Mouse (Mus musculus) ES-E14 (cell line): Measurements from ENCODE around the gene Colq. TPM values are rescaled to one million over a fixed set of nuclear protein-coding genes. Genes with fewer than 3 reads are reported as not detected.

ENCODE experiments used
- DNase-seq: peaks from one replicate; pipeline ENCODE4 v3.0.0-alpha.2; 2013; ENCODE audit warnings: low read depth, low spot score
- H3K27ac ChIP-seq: 2 replicates; pipeline ENCODE4 v1.5.1; 2012; ENCODE audit warnings: low read depth, mild to moderate bottlenecking, low read length, moderate library complexity, mixed read lengths; ENCODE audit not compliant: poor library complexity, insufficient read depth, severe bottlenecking
- H3K36me3 ChIP-seq: 2 replicates; pipeline ENCODE4 v1.6.1; 2012; ENCODE audit warnings: mild to moderate bottlenecking, low read length, moderate library complexity, mixed read lengths; ENCODE audit not compliant: control insufficient read depth, poor library complexity, insufficient read depth, severe bottlenecking
- H3K4me1 ChIP-seq, 2 experiments: fragments of 150-350 bp in 1 of 2; sonication (generic) in 1 of 2; 2 replicates each; pipeline ENCODE4 v1.6.1; 2012; ENCODE audit warnings: low read length in 2 of 2, mild to moderate bottlenecking in 1 of 2, mixed read lengths in 1 of 2; ENCODE audit not compliant: control insufficient read depth in 2 of 2, insufficient read depth in 2 of 2, poor library complexity in 1 of 2
- H3K4me3 ChIP-seq, 2 experiments: fragments of 150-350 bp in 1 of 2; sonication (generic) in 1 of 2; 2 replicates each; pipeline ENCODE4 v1.5.1; 2012; ENCODE audit warnings: low read length in 2 of 2, low read depth in 1 of 2, mild to moderate bottlenecking in 1 of 2, mixed read lengths in 1 of 2; ENCODE audit not compliant: insufficient read depth in 1 of 2, poor library complexity in 1 of 2, severe bottlenecking in 1 of 2
- H3K9ac ChIP-seq: 2 replicates; pipeline ENCODE4 v1.6.1; 2012; ENCODE audit warnings: low read depth, mild to moderate bottlenecking, low read length, mixed read lengths; ENCODE audit not compliant: poor library complexity, insufficient read depth, severe bottlenecking
- H3K9me3 ChIP-seq: fragments of 150-350 bp; sonication (generic); 2 replicates; pipeline ENCODE4 v1.6.1; 2012; ENCODE audit warnings: low read depth, mild to moderate bottlenecking, low read length; ENCODE audit not compliant: control insufficient read depth, insufficient read depth
- CHD2 ChIP-seq: IDR thresholded peaks from 2 replicates; pipeline ENCODE4 v1.6.1; 2014; ENCODE audit warnings: mild to moderate bottlenecking, low read depth, low read length, inconsistent platforms
- HCFC1 ChIP-seq: IDR thresholded peaks from 2 replicates; pipeline ENCODE4 v1.6.1; 2012; ENCODE audit warnings: low read length, inconsistent platforms, borderline replicate concordance; ENCODE audit not compliant: insufficient read depth
- MAFK ChIP-seq: IDR thresholded peaks from 2 replicates; pipeline ENCODE4 v1.6.1; 2014; ENCODE audit warnings: mild to moderate bottlenecking, low read depth, low read length, inconsistent platforms; ENCODE audit not compliant: insufficient read depth
- ZC3H11A ChIP-seq: IDR thresholded peaks from 2 replicates; pipeline ENCODE4 v1.6.1; 2012; ENCODE audit warnings: low read depth, mild to moderate bottlenecking, inconsistent platforms, low read length, borderline replicate concordance
- ZNF384 ChIP-seq: IDR thresholded peaks from 2 replicates; pipeline ENCODE4 v1.6.1; 2012; ENCODE audit warnings: low read depth, low read length, inconsistent platforms
- in situ Hi-C, 2 experiments: fragments of 600-800 bp; cut with MboI; formaldehyde crosslinking; loops; one replicate each; pipeline ENCODE4 v1.15.1; 2025; ENCODE audit warnings: low sequenced_read_pairs in 2 of 2, inconsistent platforms in 1 of 2; ENCODE audit not compliant: unreplicated experiment in 2 of 2
- total RNA-seq: library from RNA; depleted of rRNA; stranded (reverse); fragments of 300-350 nt; gene quantifications from 2 replicates; pipeline ENCODE4 v1.2.3, GENCODE M21; 2012

The Colq gene
- total RNA-seq, 1 experiment, result 0.18 TPM

- TF ChIP-seq ZNF384 (no peak), MAFK (no peak), HCFC1 (no peak), CHD2 (no peak)
- Histone ChIP-seq H3K9me3 (no peaks in the 10 kb centered on the region), H3K36me3 (no peaks in the 10 kb centered on the region), H3K27ac (no peak overlapping the region), H3K9ac (no peak overlapping the region), H3K4me1 (peaks cover 0 to 2% of the 10 kb centered on the region in 2 experiments; a peak in 1 of 4 replicates), H3K4me3 (no peak overlapping the region)
- in situ Hi-C loops, result no loop called here
- no peak for DNase-seq
Measured at GRCm38 (mm10) chr14:31555021-31555420, 36.1 kb downstream of the Colq start.

GRCm38 (mm10) chr14:31543885-31544442 is 47.2 kb downstream of the Colq start:
- TF ChIP-seq ZNF384, result no peak
- TF ChIP-seq MAFK, result no peak
- no peak for TF ChIP-seq ZC3H11A
- TF ChIP-seq CHD2, result no peak
- no peak for TF ChIP-seq HCFC1
- no peak for DNase-seq
- peaks cover 2 to 6% of the 10 kb centered on the region in 2 experiments; a peak in 1 of 4 replicates for H3K4me1 ChIP-seq
- in situ Hi-C loops, result no loop called here
- H3K36me3 ChIP-seq, result no peaks in the 10 kb centered on the region
- H3K9ac ChIP-seq, result no peak overlapping the region
- H3K9me3 ChIP-seq, result no peaks in the 10 kb centered on the region
- H3K27ac ChIP-seq, result no peak overlapping the region
- 0 out of 4 replicates have a peak overlapping the region, but pooled peaks of 1 of the 2 experiments have one; percentile 12 for H3K4me3 ChIP-seq

GRCm38 (mm10) chr14:31537298-31537697 is 53.8 kb downstream of the Colq start:
- in situ Hi-C loops, result no loop called here
- Histone ChIP-seq H3K4me1 (peaks cover 2 to 6% of the 10 kb centered on the region in 2 experiments; a peak in 1 of 4 replicates), H3K9me3 (no peaks in the 10 kb centered on the region), H3K27ac (no peak overlapping the region), H3K9ac (no peak overlapping the region), H3K36me3 (no peaks in the 10 kb centered on the region), H3K4me3 (no peak overlapping the region)
- DNase-seq, result no peak
- TF ChIP-seq MAFK (no peak), ZC3H11A (no peak)

GRCm38 (mm10) chr14:31532656-31533055 is 58.5 kb downstream of the Colq start:
- no peak overlapping the region for H3K9ac ChIP-seq
- peaks cover 2 to 6% of the 10 kb centered on the region in 2 experiments; a peak in 2 of 4 replicates for H3K4me1 ChIP-seq
- in situ Hi-C loops, result no loop called here
- TF ChIP-seq CHD2 (no peak), MAFK (no peak), HCFC1 (no peak), ZC3H11A (no peak), ZNF384 (no peak)
- no peaks in the 10 kb centered on the region for H3K9me3 ChIP-seq
- no peak overlapping the region for H3K27ac ChIP-seq
- H3K4me3 ChIP-seq, result no peak overlapping the region
- DNase-seq, result no peak
- no peaks in the 10 kb centered on the region for H3K36me3 ChIP-seq

- Histone ChIP-seq H3K9ac (no peak overlapping the region), H3K4me3 (no peak overlapping the region), H3K36me3 (no peaks in the 10 kb centered on the region), H3K9me3 (no peaks in the 10 kb centered on the region), H3K4me1 (peaks cover 2 to 6% of the 10 kb centered on the region in 2 experiments; a peak in 2 of 4 replicates), H3K27ac (no peak overlapping the region)
- DNase-seq, result no peak
- in situ Hi-C loops, result no loop called here
- no peak for TF ChIP-seq ZC3H11A
- TF ChIP-seq CHD2, result no peak
- no peak for TF ChIP-seq MAFK
- no peak for TF ChIP-seq ZNF384
- no peak for TF ChIP-seq HCFC1
Measured at GRCm38 (mm10) chr14:31531506-31532148, 59.5 kb downstream of the Colq start.
